Mouse (Mus musculus) frontal cortex, postnatal 10 days (tissue): Measurements from ENCODE around the gene Bod1.
A peak's percentile ranks its signal among the peaks of the same experiment; 100 is the strongest.

Experiments
- DNase-seq, 2 experiments: peaks; one replicate each; pipeline ENCODE4 v3.0.0; 2022; ENCODE audit warnings: low spot score in 2 of 2, mixed read lengths in 1 of 2

Gene Bod1

DNA sequence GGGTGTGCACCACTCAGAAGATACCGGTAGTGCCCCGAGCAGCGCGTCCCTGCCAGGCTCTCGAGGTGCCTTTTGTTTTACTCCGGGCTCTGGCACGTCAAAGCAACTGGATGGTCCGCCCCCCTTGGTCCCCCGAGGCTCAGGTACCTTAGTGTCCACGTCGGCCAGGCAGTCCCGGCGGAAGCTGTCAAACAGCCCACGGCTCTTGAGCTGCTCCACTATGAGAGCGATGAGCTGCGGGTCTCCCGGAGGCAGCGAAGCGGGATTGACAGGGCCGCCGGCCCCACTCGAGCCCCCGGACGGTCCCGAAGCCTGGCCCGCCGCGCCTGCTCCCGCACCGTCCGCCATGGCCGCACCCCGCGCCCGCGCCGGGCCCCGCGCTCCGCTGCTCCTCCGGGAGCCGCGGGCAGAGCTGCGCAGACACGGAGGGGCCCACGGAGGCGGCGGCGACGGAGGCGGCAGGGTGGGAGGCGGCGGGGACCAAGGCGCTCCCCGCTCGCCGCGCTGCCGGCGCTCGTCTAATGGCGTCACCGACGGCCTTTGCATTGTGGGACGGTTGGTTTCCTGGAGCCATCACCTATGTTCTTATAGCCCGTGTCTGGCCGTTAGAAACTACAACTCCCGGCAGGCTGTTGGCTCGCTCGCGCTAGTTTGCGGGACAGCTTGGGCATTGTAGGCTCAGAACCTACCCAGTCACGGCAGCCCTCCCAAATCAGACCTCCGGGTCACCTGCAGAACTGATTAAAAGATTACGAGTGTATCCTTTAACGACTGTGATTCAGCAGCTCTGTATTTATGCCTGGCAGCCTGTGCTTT is at the start of gene Bod1:
TSS of gene Bod1 (minus strand) at position 532 of the 816 bp plus-strand sequence.
- peak; percentile 94 for DNase-seq

DNA sequence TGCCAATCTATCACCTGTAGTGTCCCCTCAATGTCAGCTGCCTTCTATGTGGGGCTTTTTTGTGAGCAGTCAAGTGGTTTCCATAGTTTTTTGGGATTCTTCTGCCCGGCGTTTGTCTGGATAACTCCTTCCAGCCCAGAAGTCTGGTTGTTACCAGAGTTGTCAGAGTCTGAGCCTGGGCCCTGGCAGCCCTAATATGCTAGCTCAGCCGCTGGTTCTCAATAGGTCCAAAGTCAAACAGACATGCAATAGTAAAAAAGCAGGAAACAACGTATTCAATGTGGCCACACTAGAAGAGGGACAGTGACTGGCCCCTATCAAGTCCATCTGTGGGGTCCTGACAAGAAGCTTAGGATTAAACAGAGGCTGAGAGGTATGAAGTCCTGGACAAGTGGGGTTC is 47.4 kb upstream of the Bod1 start:
- DNase-seq: no peak

DNA sequence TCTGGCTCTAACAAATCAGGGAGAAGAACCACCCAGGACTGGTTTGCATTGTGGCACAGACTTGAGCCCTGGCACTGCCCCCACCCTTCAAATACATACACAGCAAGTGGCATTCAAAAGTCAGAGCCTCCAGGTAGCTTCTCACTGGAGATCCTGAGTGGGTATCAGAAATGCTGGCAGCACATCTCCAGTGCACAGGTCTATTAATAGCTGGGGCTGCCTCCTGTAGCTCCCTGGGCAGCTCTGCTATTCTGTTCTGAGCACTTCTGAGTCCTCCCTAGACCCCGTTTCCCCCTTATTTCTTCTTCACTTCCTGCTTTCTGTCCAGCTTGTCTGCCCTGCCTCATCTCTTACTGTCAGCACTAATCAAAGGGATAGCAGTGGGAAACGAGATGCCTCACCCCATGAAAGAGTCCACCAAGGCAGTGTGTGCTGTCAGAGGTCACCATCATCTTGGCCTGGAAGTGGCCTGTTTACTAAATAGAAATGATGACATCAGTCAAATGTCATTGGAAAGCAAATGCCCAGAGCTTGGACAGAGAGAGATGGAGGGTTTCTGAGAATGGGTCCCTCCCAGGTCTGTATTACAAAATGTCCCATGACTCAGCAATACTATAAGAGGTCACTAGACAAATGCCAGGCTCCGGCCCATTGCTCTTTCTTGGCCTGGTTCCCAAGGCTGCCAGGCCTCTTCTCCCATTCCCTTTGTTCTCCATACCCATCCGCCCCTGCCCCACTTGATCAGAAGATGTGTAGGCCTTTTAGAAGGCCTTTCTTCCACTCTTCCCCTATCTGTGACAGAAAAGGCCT is 46.4 kb upstream of the Bod1 start:
- DNase-seq: no peak

DNA sequence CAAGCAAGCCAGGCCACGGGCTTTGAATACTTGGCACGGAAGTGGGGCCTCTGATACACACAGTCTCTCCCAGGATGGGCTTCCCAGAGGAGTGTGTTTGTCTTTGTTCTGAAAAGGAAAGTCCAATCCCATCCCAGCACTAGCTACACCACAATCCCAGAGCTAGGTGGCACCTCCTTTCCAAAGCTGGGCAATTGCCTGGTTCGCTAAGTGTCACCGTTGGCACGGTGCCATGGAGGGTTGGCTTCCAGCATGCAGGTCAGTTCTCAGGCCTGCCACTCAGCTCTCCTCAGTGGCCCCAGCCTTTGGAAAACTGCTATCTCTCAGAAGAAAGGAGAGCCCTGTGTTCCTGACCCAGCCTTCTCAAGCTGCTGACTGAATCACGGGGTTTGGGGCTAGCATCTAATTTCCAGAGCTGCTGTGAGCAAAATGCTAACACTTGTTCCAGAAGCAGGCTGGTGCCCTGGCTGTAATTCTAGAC is 42.0 kb upstream of the Bod1 start:
- DNase-seq: peak; percentile 71 to 72

DNA sequence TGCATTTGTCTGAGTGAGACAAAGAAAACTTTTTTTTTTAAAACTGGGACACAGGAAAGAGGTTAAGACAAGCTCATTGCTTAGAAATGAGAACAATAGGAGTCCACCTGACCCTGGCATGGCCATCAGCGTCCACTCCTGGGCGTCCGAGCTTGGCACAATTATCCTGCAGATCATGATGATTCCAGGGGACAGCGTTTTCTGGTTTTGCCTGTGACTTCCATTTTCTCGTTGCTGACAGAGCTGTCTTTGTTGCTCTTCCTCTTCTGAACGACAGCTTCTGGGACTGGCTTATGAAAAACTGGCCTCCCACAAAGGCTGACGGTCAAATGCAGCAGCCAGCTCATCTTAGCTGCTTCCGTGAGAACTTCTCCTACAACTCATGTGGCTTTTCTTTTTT is 41.4 kb upstream of the Bod1 start:
- no peak for DNase-seq

DNA sequence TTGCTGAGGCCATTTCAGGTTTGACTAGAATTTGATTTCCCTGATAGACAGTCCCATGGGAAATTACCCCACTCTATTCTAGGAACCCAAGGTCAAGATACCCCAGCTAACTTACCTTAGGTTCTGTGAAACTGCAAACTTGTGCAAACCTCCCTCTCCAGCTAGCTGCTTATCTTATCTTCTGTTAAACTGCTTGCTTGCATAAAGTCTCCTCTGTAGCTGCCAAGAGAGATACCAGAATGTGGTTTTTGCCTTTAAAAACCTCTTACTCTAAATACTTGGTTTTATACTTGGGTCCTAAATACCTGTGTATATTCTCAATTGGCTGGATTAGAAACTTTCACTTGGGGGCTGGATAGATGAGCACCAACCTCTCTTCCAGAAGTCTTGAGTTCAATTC is 36.1 kb upstream of the Bod1 start:
- DNase-seq: no peak

DNA sequence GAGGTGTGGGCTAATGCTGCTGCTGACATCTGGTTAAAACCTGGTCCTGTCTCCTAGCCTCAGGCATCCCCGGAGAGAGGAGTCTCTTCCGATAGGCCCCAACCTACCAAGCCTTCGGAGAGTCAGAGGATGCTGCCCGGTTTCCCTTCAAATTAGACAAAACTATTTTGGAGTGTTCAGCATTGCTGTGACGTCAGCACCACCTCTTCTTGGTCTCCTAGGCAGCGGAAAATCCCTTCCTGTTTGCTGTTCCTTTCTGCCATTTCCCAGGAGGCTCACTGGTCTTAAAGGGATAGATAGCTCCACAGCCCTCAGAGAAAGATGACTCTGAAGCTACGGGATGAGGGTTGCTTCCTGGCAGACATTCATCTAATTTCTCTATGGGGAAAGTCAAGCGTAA is 31.5 kb upstream of the Bod1 start:
- peak; percentile 35 to 48 for DNase-seq

DNA sequence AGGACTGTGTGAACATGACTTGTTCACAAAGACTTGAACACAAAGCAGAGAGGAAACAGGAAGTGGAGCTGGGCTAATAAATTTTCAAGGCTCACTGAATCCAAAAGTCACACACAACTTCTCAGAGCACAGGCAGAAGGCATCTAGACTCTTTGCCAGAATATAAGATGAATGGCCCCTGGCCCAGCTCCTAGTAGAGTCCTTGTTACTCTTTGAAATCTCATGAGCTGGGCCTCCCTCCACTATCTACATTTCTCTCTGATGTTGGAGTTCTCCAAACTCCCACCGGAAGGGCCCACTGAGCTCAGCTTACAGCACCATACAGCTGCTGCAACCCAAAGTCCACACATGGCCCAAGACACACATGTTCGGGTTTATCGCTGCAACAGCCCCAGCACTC is 30.2 kb upstream of the Bod1 start:
- no peak for DNase-seq

DNA sequence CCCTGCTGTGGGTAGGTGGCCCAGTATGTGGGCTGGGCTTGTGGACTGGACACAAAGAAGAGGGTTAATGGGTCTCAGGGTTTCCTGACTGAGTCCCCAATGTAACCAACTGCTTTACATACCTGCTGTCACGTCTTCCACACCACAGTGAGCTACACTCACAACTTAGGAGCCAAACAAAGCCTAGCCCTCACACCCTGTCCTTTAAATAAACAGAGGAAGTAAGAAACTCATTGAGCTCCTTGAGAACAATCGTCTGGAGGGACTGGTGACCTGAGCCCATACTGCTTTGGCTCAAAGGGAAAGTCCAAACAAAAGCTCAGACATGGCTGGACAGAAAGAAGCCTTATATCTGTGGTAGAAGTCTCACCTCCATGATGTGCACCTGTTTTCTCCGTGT is 27.8 kb upstream of the Bod1 start:
- DNase-seq: no peak

DNA sequence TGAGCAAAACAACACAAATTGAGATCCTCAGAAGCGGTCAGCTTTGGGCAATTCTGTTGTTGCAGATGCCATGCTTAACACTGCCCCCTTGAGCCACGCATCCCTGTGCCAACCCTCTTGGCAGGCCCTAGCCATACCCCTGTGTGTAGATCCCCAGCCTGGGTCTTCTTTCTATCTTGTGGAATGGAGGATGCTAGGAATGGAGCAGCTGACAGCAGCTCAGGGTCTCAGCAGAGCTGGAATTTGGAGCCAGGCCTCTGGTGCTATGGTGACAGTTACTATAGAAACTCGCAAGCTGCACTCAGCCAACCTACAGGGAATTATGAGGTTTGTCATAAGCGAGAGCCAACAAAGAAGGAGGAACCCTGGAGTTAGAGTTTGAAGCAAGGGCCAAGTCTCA is 23.1 kb upstream of the Bod1 start:
- DNase-seq: peak; percentile 72 to 82

DNA sequence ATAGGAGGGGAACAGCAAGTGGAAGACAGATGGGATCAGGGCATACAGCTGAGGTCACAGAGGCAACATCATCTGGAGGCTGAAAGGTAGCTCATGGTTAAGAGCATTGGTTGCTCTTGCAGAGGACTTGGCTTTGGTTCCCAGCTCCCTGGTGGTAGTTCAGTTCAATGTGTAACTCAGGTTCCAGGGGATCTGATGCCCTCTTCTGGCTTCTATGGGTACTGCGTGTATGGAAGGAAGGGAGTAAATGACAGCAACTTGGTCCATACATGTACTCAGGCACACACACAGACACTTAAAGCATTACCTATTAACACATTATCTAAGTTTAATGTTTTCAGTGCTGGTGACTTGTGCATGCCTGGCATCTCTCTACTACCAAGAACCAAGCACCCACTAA is 22.4 kb upstream of the Bod1 start:
- DNase-seq: no peak

DNA sequence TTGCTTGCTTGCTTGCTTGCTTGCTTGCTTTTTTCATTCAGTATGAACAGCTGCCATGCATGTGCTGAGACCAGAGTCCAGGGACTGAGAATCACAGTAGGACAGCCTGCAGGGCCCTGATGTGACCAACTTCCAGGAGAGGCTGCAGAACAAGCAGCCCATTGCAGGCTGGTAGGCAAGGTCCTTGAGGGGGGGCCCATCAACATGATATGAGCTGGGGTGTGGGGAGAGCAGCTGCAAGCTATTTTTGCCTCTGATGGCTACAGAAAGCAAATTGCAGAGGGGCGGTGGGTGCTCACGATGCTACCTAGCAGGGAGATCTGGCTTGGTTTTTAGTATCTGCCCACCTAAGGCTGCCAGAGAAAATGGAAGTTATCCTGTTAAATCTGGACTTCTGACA is 21.6 kb upstream of the Bod1 start:
- DNase-seq: no peak

DNA sequence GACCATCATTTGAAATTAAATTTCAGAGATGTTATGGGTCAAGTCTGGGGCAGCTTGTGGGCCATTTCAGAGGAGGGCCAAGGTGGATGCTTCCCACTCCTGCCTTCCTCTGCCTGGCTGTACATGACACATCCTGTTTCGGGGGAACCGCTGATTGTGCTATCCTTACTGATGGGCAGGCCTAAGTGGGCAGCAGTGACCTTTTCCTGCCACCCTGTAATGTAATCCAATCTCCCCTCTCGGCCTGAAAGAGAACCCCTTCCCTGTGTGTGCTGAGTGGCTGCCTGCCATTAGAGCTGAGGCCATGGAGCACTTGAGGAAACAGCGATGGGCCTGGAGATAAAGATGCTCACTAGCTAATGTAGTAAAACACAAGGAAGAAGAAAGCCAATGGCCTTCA is 17.3 kb upstream of the Bod1 start:
- no peak for DNase-seq

DNA sequence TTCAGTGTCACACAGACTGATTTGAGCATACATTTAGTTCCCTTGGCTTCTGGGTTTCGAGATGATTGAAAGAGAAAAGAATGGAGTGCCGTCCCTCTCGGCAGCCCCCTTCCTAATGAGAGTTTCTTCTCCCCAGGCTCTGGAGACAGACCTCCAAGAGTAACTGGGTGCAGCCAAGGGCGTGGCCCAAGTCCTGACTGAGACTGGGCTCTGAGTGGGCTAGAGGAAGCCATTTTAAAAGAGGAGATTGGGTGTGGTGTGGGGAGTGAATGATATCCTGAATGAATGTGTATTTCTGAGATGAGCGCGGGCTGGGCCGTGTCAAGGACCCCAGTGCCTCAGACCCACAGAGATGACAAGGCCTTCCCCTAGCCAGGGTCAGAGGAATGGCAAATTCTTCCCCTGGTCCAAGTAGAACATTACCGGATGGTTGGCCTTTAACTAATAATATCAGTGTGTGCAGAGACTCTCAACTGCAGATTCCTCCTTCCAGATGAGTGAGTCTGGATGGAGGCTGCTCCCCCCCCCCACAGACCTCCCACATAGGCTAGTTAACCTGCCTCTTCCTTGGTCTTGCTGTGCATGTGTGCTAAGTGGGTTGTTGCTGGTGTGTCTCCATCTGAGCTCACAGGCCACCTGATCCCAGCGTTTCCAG is 13.4 kb upstream of the Bod1 start:
- DNase-seq: no peak

DNA sequence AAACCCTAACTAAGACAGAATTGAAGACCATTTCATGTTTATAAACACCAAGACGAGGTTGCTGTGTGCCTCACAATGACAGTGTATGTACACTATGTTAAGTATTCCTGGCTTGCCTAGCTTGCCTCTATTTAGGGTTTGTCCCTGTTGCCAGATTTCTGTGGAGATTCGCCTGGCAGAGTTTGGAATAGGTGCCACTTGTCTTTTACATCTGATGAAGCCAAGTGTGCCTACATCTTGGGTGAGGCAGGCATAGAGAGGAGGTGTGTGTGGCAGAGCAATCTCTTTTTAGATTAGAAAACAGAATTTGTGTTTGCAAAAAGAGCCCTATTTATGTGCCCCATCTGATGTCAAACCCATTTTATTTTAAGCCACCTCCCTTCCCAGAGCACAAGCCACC is 12.4 kb upstream of the Bod1 start:
- DNase-seq: no peak

DNA sequence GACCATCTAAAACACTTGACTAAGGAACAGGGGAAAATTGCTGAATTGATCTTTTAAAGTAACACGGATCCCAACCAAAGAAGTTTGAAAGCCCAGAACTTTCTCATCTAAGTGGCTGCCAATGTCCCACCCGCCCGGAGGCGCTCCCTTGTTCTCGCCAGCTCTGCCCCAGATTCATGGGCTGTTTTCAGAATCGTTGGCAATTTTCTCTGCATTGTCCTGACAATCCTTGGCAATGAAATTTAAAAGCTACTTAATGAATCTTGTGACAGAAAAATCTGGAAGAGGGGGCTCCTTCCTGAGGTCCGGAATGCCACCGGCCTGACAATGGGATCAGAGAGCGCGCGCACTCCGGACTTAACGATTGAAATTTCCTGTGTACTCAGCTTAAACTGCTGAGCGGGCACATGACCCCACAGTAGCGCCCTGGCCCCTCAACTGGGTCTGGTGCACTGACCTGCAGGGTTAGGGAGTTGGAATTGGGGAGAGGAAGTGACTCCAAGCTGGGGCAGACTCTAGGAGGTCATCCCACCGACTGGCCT is 8.2 kb upstream of the Bod1 start:
- no peak for DNase-seq

DNA sequence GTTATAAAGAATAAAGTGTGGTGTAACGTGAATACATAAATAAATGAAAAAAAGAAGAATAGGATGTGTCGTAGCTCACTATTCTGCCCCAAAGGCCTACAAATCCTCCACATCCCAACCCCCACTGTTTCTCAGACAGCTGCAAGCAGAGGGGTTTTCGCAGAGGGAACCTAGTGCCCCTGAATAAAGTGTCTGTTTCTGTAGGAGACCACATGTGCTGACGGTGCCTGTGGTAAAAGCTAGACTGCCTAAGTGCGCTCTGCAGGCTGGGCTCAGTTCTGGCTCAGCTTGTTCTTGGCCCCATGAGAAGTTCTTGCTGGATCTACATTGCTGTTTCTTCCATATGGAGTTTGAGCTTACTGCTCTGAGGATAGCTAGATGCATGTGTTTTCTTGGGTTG is 5.6 kb upstream of the Bod1 start:
- DNase-seq: no peak

DNA sequence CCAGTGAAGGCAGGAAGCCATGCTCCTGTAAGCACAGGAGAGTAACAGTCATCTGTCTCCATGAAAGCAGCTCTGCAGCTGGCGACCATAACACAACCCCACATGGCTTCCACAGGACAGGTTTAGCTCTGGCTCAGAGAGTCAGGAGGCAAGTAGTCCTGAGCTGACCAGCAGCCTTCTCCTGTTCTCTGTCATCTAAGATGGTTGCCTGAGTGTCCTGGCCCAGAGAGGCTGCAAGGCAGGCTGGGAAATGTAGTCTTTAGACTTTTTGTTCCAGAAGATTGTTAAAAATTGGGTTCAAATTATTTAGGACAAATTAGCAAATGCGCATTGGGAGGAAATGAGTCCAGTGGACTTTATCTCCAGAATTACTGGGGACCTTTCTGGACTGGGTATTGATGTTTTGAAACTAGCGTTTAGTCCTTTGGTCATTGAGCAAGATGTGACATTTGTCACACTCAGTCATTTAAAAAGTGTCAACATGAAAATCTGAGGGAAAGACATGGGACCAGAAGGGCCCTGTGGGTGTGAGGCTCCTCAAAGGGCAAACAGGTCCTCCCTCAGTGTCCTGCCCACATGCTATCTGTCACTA is 5.1 kb upstream of the Bod1 start:
- DNase-seq: no peak

DNA sequence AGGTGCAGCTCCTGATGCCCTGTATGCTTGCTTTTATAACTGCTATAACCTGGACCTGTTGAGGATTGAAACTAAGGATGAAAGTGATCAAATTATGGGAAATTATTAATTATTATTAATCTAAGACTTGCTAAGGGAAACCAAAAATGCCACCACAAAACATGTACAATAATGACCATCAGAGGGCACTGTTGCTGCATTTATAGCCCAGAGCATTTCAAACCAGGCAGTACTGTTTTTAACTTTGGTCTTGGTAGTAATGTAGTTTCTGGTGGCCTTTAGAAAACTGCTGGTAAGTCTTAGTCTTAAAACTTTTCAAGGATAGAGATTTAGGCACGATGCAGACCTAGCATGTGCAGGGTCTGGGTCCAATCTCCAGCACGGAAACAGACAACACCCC is 3.7 kb upstream of the Bod1 start:
- no peak for DNase-seq

DNA sequence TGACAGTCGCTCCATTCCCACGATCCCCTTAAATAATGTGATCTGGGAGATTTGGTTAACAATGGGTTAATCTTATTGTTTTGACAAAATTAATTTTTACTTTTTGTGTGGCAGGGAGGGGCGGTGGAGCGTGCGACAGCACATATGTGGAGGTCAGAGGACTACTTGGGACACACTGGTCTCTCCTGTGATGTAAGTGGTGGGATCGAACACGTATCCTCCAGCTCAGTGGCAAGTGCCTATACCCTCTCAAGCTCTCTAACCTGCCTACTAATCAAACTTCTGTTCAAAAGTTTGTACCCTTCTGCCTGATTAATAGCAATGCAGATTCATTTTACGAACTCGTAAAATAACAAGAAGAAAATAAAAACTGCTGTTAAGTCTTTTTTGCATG is 482 bp upstream of the Bod1 start:
- DNase-seq: no peak

DNA sequence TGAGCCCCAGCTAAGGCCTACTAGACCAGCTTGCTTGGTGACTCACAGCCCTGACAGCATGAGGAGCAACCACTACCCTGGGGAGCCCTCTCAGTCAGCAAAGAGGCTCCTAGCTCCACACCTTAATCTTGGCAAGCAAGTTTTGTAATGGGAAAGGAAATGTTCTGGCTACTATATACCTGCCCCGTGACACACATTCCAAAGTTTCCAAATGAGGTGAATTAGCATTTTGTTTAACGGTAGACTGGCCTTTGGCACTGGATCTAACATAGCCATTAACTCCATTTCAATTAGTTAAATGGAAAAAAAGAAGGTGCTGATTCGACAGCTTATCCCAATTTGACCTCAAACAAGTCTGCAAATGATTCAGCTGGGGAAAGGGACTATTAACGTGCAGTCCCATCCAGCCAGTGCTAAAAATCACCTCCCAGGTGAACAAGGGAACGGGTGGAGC is 1.2 kb downstream of the Bod1 start:
- DNase-seq: no peak
